Mouse (Mus musculus) heart, embryonic 11.5 days (tissue): Measurements from ENCODE around the gene Lpp. TPM values are rescaled to one million over a fixed set of nuclear protein-coding genes. Genes with fewer than 3 reads are reported as not detected.

Experiments used
- ATAC-seq: fragments of 200-750 bp; cut with Nextera tagmentation; replicated peaks from 2 replicates; pipeline ENCODE4 v1.8.0; 2017; ENCODE audit warnings: moderate library complexity; ENCODE audit not compliant: insufficient number of reproducible peaks, low FRiP score, low TSS enrichment
- H3K27ac ChIP-seq: fragments of 300-500 bp; sonication (generic); 2 replicates; pipeline ENCODE4 v1.5.1; 2014; ENCODE audit warnings: mild to moderate bottlenecking, low read depth, low read length
- H3K27me3 ChIP-seq: fragments of 300-500 bp; sonication (generic); 2 replicates; pipeline ENCODE4 v1.6.1; 2014; ENCODE audit warnings: mild to moderate bottlenecking, low read length, mixed read lengths; ENCODE audit not compliant: control insufficient read depth, insufficient read depth
- H3K36me3 ChIP-seq: fragments of 300-500 bp; sonication (generic); 2 replicates; pipeline ENCODE4 v1.6.1; 2014; ENCODE audit warnings: mild to moderate bottlenecking, low read length, moderate library complexity, mixed read lengths; ENCODE audit not compliant: control insufficient read depth, insufficient read depth
- H3K4me1 ChIP-seq: fragments of 300-500 bp; sonication (generic); 2 replicates; pipeline ENCODE4 v1.6.1; 2014; ENCODE audit warnings: low read length; ENCODE audit not compliant: control insufficient read depth, insufficient read depth
- H3K4me2 ChIP-seq: fragments of 300-500 bp; sonication (generic); 2 replicates; pipeline ENCODE4 v1.6.1; 2014; ENCODE audit warnings: mild to moderate bottlenecking, moderate library complexity
- H3K4me3 ChIP-seq: fragments of 300-500 bp; sonication (generic); 2 replicates; pipeline ENCODE4 v1.5.1; 2014; ENCODE audit warnings: low read depth, low read length
- H3K9ac ChIP-seq: fragments of 300-500 bp; sonication (generic); 2 replicates; pipeline ENCODE4 v1.6.1; 2014; ENCODE audit warnings: mild to moderate bottlenecking, low read depth, low read length, moderate library complexity
- H3K9me3 ChIP-seq: fragments of 300-500 bp; sonication (generic); replicated peaks from 2 replicates; pipeline ENCODE4 v1.6.1; 2016; ENCODE audit warnings: low read length; ENCODE audit not compliant: control insufficient read depth
- WGBS: fragments of 180-500 bp; shearing (Covaris S2); extraction: QIAGEN DNeasy Blood & Tissue Kit; methylation state at CpG from one replicate; pipeline ENCODE4 v1.1.7; 2014; ENCODE audit not compliant: insufficient replicate concordance; 5-methylcytosine and 5-hydroxymethylcytosine counted together
- polyA plus RNA-seq: library from polyadenylated mRNA; unstranded; fragments of >200 nt; fragmentation: Nextera tagmentation; extraction: Ambion mirVana; gene quantifications from 2 replicates; pipeline ENCODE4 v1.2.1, GENCODE M21; 2014

The Lpp gene
- polyA plus RNA-seq, 1 experiment from 2014 or later: 59.2 TPM

DNA sequence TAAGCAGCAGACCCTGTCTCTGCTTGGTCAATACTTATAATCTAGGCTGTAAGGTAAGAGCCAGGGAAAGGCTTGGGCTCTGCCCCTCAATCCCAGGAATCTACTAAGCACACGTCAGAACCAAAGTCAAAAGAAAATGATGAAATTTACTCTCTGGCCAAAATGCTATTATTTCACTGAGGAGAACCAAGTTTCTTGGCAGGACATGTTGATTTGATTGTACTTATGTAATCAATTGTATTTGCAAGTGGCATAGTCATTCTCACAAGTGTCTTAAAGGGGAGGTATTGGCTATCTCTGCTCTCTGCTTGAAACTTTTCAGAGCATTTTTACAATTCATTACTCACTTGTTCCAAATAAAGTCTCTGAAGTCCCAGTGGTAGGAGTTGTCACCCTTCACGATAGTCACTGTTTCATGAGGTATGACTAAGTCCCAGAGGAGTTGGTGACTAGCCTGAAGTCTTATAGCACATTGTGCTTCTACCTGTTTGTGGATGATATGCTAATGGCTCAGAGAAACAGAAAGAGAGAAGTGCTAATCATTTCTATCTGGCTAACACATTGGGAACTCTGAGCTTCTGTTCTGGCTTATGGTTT is 435.0 kb downstream of the Lpp start:
- Histone ChIP-seq H3K9ac (no peak overlapping the region), H3K36me3 (no peaks in the 10 kb centered on the region), H3K4me1 (peaks cover 7% of the 10 kb centered on the region; the same call in 1 of the 2 replicates), H3K27me3 (no peaks in the 10 kb centered on the region), H3K4me2 (no peak overlapping the region), H3K27ac (no peak overlapping the region), H3K4me3 (no peak overlapping the region), H3K9me3 (no peaks in the 10 kb centered on the region)
- no peak for ATAC-seq
- 84% methylated on average over 2 of the region's 2 CpGs for WGBS

DNA sequence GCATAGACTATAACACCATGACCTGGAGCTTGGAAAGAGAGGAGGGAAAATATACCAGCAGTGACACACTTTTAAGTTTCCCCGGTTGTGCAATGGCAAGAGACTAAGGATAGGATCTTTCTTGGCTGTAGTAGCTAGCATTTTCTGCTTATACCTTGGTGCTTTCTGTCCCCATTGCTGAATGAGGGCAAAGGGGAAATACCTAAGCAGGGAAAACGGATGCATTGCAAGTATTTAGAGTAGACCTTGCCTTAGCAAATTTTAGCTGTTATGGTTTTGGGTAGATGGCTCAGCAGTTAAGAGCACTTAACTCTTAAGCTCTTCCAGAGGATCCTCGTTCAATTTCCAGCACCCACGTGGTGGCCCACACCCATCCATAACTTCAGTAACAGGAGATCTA is 436.6 kb downstream of the Lpp start:
- no peaks in the 10 kb centered on the region for H3K9me3 ChIP-seq
- no peak overlapping the region for H3K4me3 ChIP-seq
- no peaks in the 10 kb centered on the region for H3K36me3 ChIP-seq
- H3K27ac ChIP-seq: no peak overlapping the region
- WGBS: 80% methylated on average over 4 of the region's 4 CpGs
- no peak overlapping the region for H3K9ac ChIP-seq
- no peak overlapping the region for H3K4me2 ChIP-seq
- H3K27me3 ChIP-seq: no peaks in the 10 kb centered on the region
- ATAC-seq: no peak
- peaks cover 10% of the 10 kb centered on the region; the same call in 1 of the 2 replicates for H3K4me1 ChIP-seq

DNA sequence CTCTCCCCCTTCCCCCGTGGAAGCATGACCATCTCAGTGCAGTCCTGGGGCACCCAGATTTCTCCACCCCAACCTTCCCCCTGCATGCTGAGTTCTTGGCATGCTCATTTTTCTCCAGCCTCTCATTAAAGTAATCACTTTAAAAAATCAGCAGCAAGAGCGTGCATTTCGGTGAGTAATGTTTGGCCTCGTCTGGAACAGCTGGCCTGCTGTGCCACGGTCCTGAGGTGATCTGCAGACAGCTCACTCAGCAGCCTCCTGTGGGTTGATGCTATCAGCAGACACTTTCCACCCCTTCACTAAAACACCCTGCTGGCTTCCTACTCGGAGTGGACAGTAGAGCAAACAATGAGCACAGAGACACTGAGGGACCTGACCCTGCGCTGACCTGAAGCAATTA is 437.6 kb downstream of the Lpp start:
- H3K36me3 ChIP-seq: no peaks in the 10 kb centered on the region
- 24% methylated on average over 7 of the region's 7 CpGs for WGBS
- H3K27me3 ChIP-seq: no peaks in the 10 kb centered on the region
- ATAC-seq: no peak
- H3K9me3 ChIP-seq: no peaks in the 10 kb centered on the region
- no peak overlapping the region for H3K4me2 ChIP-seq
- no peak overlapping the region for H3K27ac ChIP-seq
- no peak overlapping the region for H3K4me3 ChIP-seq
- H3K9ac ChIP-seq: no peak overlapping the region
- H3K4me1 ChIP-seq: peaks cover 10% of the 10 kb centered on the region; the same call in 1 of the 2 replicates

DNA sequence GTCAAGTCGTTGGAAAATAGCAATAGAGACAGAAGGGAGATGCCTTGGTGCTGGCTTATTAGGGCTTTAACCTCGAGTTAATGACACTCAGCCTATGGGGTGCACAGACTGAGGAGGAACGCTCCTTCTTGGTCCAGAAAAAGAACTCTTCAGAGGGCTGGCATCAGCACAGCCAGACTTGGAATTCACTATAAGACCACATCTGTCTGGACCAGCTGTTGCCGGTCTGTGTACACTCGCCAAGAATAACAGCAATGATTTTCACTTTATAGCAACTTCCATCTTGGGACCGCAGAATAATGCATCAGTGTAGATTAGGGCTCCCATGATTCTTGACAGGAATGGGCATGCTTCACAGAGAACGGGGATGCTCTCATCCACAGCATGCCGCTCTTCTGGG is 439.9 kb downstream of the Lpp start:
- no peak overlapping the region for H3K9ac ChIP-seq
- 77% methylated on average over 8 of the region's 8 CpGs for WGBS
- no peaks in the 10 kb centered on the region for H3K27me3 ChIP-seq

DNA sequence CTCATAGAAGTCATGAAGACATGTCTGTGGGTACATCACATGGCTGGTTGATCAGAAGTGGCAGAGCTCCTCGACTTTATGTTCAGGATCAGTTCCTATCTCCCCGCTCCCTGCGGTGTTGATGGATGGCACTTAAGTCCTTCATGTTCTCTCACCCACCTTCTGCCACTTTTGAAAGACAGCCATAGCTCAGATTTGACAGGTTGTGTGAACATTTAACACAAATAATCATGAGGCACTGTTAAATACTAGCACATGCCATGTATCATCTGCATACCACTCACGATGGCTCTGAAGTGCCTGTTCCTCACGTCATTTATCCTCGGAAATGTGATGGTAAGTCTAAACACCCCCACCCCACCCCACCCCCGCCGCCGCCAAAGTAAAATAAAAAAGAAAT is 441.2 kb downstream of the Lpp start:
- H3K4me1 ChIP-seq: peaks cover 7% of the 10 kb centered on the region; the same call in 1 of the 2 replicates
- 63% methylated on average over 9 of the region's 9 CpGs for WGBS
- H3K27me3 ChIP-seq: no peaks in the 10 kb centered on the region
- H3K4me3 ChIP-seq: no peak overlapping the region
- no peak overlapping the region for H3K4me2 ChIP-seq
- no peak overlapping the region for H3K9ac ChIP-seq
- no peak overlapping the region for H3K27ac ChIP-seq
- no peaks in the 10 kb centered on the region for H3K9me3 ChIP-seq
- no peaks in the 10 kb centered on the region for H3K36me3 ChIP-seq
- ATAC-seq: no peak

More for the DNA sequence above, 439.9 kb downstream of the Lpp start:
- Histone ChIP-seq H3K9me3 (no peaks in the 10 kb centered on the region), H3K27ac (no peak overlapping the region), H3K4me3 (no peak overlapping the region), H3K4me1 (peaks cover 7% of the 10 kb centered on the region; the same call in 1 of the 2 replicates), H3K36me3 (no peaks in the 10 kb centered on the region), H3K4me2 (no peak overlapping the region)
- ATAC-seq: no peak

DNA sequence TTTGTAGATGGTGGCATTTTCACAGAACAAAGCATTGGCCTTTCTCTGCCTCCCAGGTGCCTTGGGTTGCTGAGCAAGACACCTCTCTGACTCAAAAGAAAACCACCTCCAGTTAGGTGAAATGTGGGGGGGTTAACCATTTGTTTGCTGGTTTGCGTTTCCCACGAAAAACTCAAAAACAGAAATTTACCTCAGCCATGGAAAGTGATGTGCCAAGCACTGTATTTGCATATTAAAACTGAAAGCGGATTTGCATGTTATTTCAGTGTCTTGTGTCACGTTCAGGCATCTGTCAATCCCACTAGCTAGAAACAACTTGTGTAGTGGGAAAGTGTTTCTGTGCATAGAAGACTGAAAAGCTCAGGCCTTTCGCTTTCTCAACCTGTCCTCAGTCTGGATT is 443.2 kb downstream of the Lpp start:
- H3K9me3 ChIP-seq: no peaks in the 10 kb centered on the region
- H3K27ac ChIP-seq: no peak overlapping the region
- H3K4me3 ChIP-seq: no peak overlapping the region
- H3K4me1 ChIP-seq: peaks cover 5% of the 10 kb centered on the region; the same call in 1 of the 2 replicates
- no peak overlapping the region for H3K9ac ChIP-seq
- no peak for ATAC-seq
- H3K27me3 ChIP-seq: no peaks in the 10 kb centered on the region
- WGBS: 79% methylated on average over 5 of the region's 5 CpGs
- H3K4me2 ChIP-seq: no peak overlapping the region
- no peaks in the 10 kb centered on the region for H3K36me3 ChIP-seq

DNA sequence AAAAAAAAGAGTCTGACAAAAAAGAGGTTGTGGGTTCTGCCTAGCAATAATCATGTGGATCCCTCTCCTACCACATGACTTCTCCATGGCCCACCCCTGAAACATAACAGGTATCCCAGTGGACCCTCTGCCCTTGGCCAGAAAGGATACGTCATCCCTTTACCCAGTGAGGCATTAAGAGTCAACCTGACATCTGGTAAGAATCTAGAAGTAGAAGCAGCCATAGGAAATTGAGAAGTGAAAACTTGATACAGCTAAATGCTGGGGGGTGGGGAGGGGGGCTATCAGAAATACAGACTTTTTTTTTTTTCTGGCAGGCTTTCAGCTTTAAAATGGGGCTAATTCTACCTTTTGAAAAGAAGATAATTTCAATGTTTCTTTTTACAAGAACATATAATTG is 445.7 kb downstream of the Lpp start:
- H3K4me3 ChIP-seq: no peak overlapping the region
- no peak overlapping the region for H3K27ac ChIP-seq
- no peaks in the 10 kb centered on the region for H3K36me3 ChIP-seq
- H3K4me1 ChIP-seq: peaks cover 5% of the 10 kb centered on the region; the same call in 1 of the 2 replicates
- WGBS: 89% methylated on average over 1 of the region's 1 CpGs
- no peak overlapping the region for H3K4me2 ChIP-seq
- H3K9ac ChIP-seq: no peak overlapping the region
- no peaks in the 10 kb centered on the region for H3K9me3 ChIP-seq
- no peaks in the 10 kb centered on the region for H3K27me3 ChIP-seq
- no peak for ATAC-seq

DNA sequence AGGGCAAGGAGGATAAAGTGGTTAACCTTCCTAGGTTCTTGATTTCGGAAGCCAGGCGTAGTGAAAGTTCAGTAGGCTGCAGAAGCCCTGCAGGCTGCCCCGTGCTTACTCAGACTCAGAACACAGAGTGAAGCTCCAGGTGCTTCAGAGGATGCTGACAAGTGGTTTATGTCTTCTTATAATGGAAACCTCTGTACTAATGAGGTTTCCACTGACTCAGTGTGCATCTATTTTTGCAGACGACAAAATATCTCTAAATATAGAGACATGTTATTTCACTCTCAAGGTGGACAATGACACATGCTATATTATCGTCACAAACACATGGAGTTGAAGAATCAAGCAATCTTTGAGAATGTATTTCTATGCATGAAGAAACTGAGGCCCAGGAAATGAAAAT is 446.8 kb downstream of the Lpp start:
- no peak overlapping the region for H3K4me3 ChIP-seq
- H3K4me1 ChIP-seq: 0 out of 2 replicates have a peak, but pooled peaks cover 2% of the 10 kb centered on the region
- no peak overlapping the region for H3K27ac ChIP-seq
- H3K9me3 ChIP-seq: no peaks in the 10 kb centered on the region
- H3K36me3 ChIP-seq: no peaks in the 10 kb centered on the region
- H3K9ac ChIP-seq: no peak overlapping the region
- H3K27me3 ChIP-seq: no peaks in the 10 kb centered on the region
- H3K4me2 ChIP-seq: no peak overlapping the region
- WGBS: 77% methylated on average over 5 of the region's 5 CpGs
- no peak for ATAC-seq

DNA sequence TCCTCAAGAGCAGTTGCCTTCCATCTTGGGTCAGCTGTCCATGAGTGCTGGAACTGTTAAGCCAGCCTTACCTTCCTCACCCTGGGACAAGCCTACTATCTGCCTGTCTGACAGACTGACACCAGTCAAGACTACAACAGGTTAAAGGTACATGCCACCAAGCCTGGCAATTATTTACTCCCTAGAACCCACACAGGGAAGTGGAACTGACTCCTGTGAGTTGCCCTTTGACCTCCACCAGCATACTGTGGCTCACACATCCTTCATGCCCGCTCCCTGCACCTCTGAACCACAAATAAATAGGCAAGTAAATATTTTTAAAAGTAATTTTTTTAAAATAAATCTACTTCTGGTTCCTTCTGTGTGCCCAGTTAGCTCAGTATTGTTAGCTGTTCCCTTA is 452.8 kb downstream of the Lpp start:
- H3K4me1 ChIP-seq: peaks cover 20% of the 10 kb centered on the region; the same call in 1 of the 2 replicates
- H3K36me3 ChIP-seq: no peaks in the 10 kb centered on the region
- H3K27me3 ChIP-seq: no peaks in the 10 kb centered on the region
- WGBS: 79% methylated on average over 1 of the region's 1 CpGs
- H3K4me2 ChIP-seq: no peak overlapping the region
- ATAC-seq: no peak
- H3K9me3 ChIP-seq: no peaks in the 10 kb centered on the region
- no peak overlapping the region for H3K9ac ChIP-seq
- H3K27ac ChIP-seq: no peak overlapping the region
- no peak overlapping the region for H3K4me3 ChIP-seq
